Mouse (Mus musculus) C2C12 (cell line): ENCODE results near the gene Gm10642. TPM values are rescaled to one million over a fixed set of nuclear protein-coding genes. Genes with fewer than 3 reads are reported as not detected.
A peak's percentile ranks its signal among the peaks of the same experiment; 100 is the strongest.

ENCODE experiments used
- H3K27me3 ChIP-seq: one replicate; pipeline ENCODE4 v1.6.1; 2011; ENCODE audit not compliant: control insufficient read depth, insufficient read depth, insufficient read length
- H3K36me3 ChIP-seq: one replicate; pipeline ENCODE4 v1.6.1; 2011; ENCODE audit not compliant: control insufficient read depth, insufficient read depth
- H3K4me3 ChIP-seq: one replicate; pipeline ENCODE4 v1.5.1; 2011; ENCODE audit warnings: mild to moderate bottlenecking, control low read depth; ENCODE audit not compliant: poor library complexity, insufficient read depth, severe bottlenecking
- H3K79me2 ChIP-seq: one replicate; pipeline ENCODE4 v1.6.1; 2011; ENCODE audit not compliant: control insufficient read depth, insufficient read depth
- H3K79me3 ChIP-seq: one replicate; pipeline ENCODE4 v1.6.1; 2011; ENCODE audit warnings: low read depth, control low read depth
- H3ac ChIP-seq: one replicate; pipeline ENCODE3; 2011; ENCODE audit warnings: low read depth; ENCODE audit not compliant: control insufficient read depth, insufficient read length
- CEBPB ChIP-seq: IDR thresholded peaks from one replicate; pipeline ENCODE4 v1.6.1; 2011; ENCODE audit warnings: low read depth, mild to moderate bottlenecking, control low read depth, moderate library complexity
- CTCF ChIP-seq: IDR thresholded peaks from one replicate; pipeline ENCODE4 v1.5.1; 2011; ENCODE audit not compliant: control insufficient read depth, insufficient read depth, insufficient read length
- FOSL1 ChIP-seq: IDR thresholded peaks from one replicate; pipeline ENCODE4 v1.8.0; 2011; ENCODE audit warnings: mild to moderate bottlenecking, low read length; ENCODE audit not compliant: poor library complexity, insufficient read depth, severe bottlenecking
- MAX ChIP-seq: IDR thresholded peaks from one replicate; pipeline ENCODE4 v1.6.1; 2011; ENCODE audit warnings: mild to moderate bottlenecking, control low read depth
- MYOD1 ChIP-seq: IDR thresholded peaks from one replicate; pipeline ENCODE4 v1.6.1; 2011; ENCODE audit warnings: low read depth; ENCODE audit not compliant: control insufficient read depth, insufficient read length
- MYOG ChIP-seq: IDR thresholded peaks from one replicate; pipeline ENCODE4 v1.6.1; 2011; ENCODE audit not compliant: control insufficient read depth, insufficient read length; ENCODE audit errors: extremely low read depth
- USF1 ChIP-seq: IDR thresholded peaks from one replicate; pipeline ENCODE4 v1.6.1; 2011; ENCODE audit warnings: low read depth, mild to moderate bottlenecking, control low read depth, moderate library complexity
- polyA plus RNA-seq: library from polyadenylated mRNA; unstranded; fragments of >200 nt; fragmentation: generic; extraction: Trizol; gene quantifications from one replicate; pipeline ENCODE4 v1.2.1, GENCODE M21; 2012; ENCODE audit warnings: missing spikeins

Gm10642 gene
- polyA plus RNA-seq, 1 experiment, result 0.02 TPM

- no peak overlapping the region for H3K4me3 ChIP-seq
- H3K36me3 ChIP-seq, result no peaks in the 10 kb centered on the region
- no peak for TF ChIP-seq CTCF
- peak; percentile 35 for TF ChIP-seq FOSL1
- no peak for TF ChIP-seq MAX
- no peak for TF ChIP-seq USF1
- TF ChIP-seq MYOD1, result peak; percentile 41
- TF ChIP-seq MYOG, result no peak
- no peaks in the 10 kb centered on the region for H3K27me3 ChIP-seq
- H3ac ChIP-seq, result no peak overlapping the region
- peaks cover 94% of the 10 kb centered on the region for H3K79me2 ChIP-seq
- peaks cover 61% of the 10 kb centered on the region for H3K79me3 ChIP-seq
Observed at GRCm38 (mm10) chr9:70688301-70688968, 32.4 kb downstream of the Gm10642 start.

DNA sequence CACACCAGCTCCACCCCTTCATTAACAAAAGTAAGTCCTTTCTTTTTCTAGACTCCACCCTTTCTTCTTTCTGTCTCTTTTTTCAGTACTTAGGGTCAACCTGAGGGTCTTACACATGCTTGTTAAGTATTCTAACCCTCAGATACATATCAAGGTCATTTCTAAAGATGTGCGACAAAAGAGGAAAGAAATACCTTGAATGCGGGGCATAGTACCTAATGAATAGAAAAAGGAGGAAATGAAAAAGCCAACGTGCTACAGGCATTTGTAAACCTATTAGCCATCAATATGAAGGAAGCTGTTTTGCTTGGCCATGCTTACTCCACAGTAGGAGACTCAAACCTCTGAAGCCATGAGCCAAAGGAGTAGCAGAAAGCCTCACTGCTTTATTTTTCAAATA is 33.9 kb downstream of the Gm10642 start:
- H3K79me3 ChIP-seq, result peaks cover 61% of the 10 kb centered on the region
- H3K36me3 ChIP-seq, result no peaks in the 10 kb centered on the region
- no peaks in the 10 kb centered on the region for H3K27me3 ChIP-seq
- H3ac ChIP-seq, result no peak overlapping the region
- no peak for TF ChIP-seq MYOD1
- no peak overlapping the region for H3K4me3 ChIP-seq
- peaks cover 94% of the 10 kb centered on the region for H3K79me2 ChIP-seq

GRCm38 (mm10) chr9:70690579-70690978 is 34.5 kb downstream of the Gm10642 start:
- peaks cover 94% of the 10 kb centered on the region for H3K79me2 ChIP-seq
- no peak for TF ChIP-seq CTCF
- no peak for TF ChIP-seq FOSL1
- TF ChIP-seq MAX, result no peak
- no peak for TF ChIP-seq CEBPB
- TF ChIP-seq MYOG, result no peak
- no peak for TF ChIP-seq USF1
- TF ChIP-seq MYOD1, result no peak
- H3K4me3 ChIP-seq, result no peak overlapping the region
- H3K79me3 ChIP-seq, result peaks cover 60% of the 10 kb centered on the region
- H3K36me3 ChIP-seq, result no peaks in the 10 kb centered on the region
- H3ac ChIP-seq, result no peak overlapping the region
- no peaks in the 10 kb centered on the region for H3K27me3 ChIP-seq

GRCm38 (mm10) chr9:70691772-70692693 is 36.0 kb downstream of the Gm10642 start:
- Histone ChIP-seq H3K79me2 (peaks cover 94% of the 10 kb centered on the region), H3K36me3 (no peaks in the 10 kb centered on the region), H3ac (no peak overlapping the region), H3K79me3 (peaks cover 67% of the 10 kb centered on the region), H3K4me3 (no peak overlapping the region), H3K27me3 (no peaks in the 10 kb centered on the region)
- TF ChIP-seq CTCF, result no peak
- TF ChIP-seq MAX, result no peak
- no peak for TF ChIP-seq MYOD1
- no peak for TF ChIP-seq USF1
- no peak for TF ChIP-seq CEBPB
- TF ChIP-seq FOSL1, result no peak
- no peak for TF ChIP-seq MYOG

DNA sequence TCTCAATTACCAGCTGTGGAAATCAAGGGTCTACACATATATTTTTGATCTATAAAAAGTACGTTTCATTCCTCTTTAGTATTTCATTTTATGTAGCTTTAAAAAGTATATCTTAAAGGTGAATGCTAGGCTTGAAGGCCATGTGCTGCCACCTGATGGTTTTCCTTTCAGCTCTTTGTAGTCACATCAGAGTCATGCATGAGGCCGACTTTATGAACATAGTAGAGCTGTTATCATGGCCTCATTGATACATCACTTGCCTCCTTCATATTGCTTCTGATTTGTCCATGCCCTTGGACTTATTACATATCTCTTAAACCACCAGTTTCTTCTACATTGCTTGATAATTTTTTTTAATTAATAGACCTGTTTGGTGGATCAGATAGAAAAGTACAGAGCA is 39.7 kb downstream of the Gm10642 start:
- H3K79me3 ChIP-seq, result peaks cover 80% of the 10 kb centered on the region
- TF ChIP-seq CEBPB, result no peak
- no peak for TF ChIP-seq USF1
- no peak for TF ChIP-seq MAX
- no peak for TF ChIP-seq CTCF
- no peak for TF ChIP-seq MYOG
- TF ChIP-seq MYOD1, result no peak
- no peak for TF ChIP-seq FOSL1
- peaks cover 96% of the 10 kb centered on the region for H3K79me2 ChIP-seq
- no peaks in the 10 kb centered on the region for H3K27me3 ChIP-seq
- no peaks in the 10 kb centered on the region for H3K36me3 ChIP-seq
- no peak overlapping the region for H3ac ChIP-seq
- H3K4me3 ChIP-seq, result no peak overlapping the region
